Mouse (Mus musculus): ENCODE measurements at regions not wholly inside any gene's neighbourhood (a gene's known extent, or its start where the extent isn't known, plus 50 kb on each side); places are given as distances from the start of the nearest gene placed in this dataset.

DNA sequence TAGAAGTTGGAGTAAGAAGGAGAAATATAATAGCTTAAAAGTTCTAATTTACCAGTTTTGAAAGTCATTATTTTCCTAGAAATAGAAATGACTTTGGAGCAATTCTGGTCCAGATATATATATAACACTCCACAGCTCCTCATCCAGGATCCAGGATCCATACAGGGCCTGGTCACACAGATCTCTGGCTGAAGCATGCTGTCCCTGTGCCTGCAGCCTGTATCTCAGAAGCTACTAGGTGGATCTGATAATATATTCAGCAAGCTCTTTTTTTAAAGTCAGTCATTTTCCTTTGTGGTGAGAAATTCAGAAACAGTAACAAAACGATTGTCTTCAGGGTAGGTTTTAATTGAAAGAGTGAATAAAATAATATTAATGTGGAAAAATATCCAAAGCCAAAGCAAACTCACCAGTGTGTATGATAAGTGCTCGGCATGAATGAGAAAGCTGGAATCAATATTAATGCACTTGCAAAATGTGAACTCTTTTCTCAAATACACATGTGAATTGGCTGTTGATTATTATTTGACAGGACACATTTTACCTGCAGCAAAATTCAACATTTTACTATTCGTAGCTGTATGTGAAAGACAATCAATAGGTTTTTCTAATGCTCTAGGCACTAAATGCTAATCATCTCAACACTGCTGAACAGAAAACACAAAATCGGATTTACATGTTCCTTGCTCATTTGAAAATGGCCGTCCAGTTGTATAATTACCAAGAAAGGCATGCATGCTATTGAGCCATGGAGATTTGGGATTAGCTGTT lies 288.1 kb upstream of the Cxadr start:
- no peak for DNase-seq

- DNase-seq = no peak
Measured at GRCm38 (mm10) chr16:78004016-78004415, 297.3 kb upstream of the Cxadr start.

- no peak for DNase-seq
Measured at GRCm38 (mm10) chr16:77992986-77993385, 308.3 kb upstream of the Cxadr start.

DNA sequence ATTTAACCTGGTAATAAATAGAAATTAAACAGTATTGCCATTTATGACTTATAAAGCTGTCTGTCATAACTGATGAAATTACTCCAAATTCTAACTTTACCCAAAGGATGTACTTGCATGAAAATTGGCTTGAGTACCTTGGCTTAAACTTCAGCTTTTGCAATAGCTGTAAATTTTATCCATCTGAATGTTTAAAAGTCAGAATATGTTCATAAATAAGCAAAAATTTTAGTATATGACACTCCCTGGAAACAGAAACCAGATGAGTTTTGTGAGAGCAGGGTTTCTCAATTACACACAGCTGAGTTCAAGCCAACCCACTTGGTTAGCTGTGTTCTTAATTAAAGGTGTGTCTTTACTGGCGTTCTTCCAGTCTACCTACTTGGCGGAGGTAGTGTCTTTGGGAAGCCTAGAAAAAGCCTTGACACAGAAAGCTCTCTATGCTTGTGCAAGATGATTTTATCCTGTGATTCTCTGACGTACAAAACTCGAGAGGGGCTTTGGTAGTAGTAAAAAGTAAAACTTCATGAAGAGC lies 311.4 kb upstream of the Cxadr start:
- DNase-seq = no peak

- no peak for DNase-seq
Measured at GRCm38 (mm10) chr16:77989139-77989538, 312.1 kb upstream of the Cxadr start.

DNA sequence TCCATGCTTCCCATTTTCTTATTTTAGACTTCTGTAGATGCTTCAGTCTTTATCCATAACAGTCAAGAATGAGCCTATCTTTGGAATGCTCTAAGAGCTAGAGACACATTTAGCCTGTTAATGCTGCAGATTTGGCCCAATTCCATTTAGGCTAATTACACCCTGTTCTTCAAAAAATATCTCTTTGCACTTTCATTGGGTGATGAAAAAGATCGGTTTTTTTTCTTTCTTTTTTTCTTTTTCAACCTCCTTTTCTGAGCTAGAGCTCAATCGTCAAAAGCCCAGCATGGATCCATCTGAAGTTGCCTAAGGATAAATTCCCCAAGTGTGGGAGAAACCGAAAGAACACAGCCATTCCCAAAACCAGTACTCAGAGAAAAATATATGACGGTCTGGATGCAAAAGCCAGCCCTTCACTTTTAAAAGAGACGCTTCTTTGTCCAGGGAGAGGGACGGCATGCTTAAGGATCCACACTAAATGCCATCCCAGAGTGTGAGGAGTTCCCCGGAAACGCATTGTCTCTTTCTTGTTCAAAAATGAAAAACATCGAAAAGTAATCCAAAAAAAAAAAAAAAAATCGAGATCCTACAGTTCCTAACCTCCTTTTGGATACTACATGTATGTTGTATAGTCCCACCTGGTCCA lies 314.3 kb upstream of the Cxadr start:
- DNase-seq = peak in 1 of 2 experiments; percentile 12

- DNase-seq = no peak
Measured at GRCm38 (mm10) chr16:77948785-77949184, 346.9 kb upstream of the Gm11146 start.

GRCm38 (mm10) chr16:77945442-77945841 lies 343.5 kb upstream of the Gm11146 start:
- peak; percentile 2 to 10 for DNase-seq

DNA sequence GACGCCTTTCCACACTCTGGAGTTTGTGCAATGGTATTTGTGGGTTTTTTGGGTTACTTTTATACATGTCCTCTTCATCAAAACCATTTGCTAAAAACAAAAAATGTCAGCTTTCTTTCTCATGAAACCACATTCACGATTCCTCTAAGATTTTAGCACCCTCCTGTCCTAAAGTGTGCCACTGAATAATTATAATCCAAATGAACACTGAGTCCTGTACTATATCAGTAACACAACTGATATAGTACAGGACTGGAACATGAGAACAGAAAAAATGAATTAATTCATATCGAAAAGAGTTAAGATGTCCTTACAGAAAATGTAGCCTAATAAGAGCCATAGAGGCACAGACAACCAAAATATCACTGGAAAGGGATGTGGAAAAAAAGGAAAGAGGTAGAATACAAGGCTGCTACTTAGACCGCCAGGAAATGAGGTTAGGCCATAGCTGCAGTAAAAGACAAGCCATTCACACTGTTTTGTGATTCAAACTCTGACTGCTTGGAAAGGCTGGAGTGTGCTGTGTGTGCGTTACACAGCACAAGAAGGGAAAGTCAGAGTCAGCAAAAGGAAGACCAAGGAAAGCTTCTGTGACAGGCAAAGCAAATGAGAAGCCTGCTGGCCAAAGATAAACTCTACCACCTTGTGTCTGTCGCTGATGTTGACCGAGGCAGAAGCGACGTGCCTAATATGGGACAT lies 329.3 kb upstream of the Gm11146 start:
- DNase-seq = no peak

GRCm38 (mm10) chr16:77914160-77915070 lies 312.5 kb upstream of the Gm11146 start:
- no peak for DNase-seq

DNA sequence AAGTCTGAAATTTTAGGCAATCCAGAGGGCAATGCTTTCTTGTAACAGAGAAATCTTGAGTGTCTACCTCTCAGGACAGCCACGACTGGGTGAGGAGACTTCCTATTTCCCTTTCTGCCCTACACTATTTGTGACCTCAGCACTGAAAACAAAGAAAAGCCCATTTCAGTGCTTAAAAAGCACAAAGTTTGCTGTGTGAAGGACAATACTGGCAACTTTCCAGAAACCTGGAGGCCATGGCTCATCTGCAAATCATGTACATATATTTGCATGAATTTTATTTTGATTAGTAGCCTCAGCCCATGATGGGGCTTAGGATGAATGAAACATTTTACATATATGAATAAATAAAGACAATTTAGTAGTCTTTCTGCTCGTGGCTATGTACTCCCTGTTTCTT lies 292.4 kb upstream of the Gm11146 start:
- no peak for DNase-seq

GRCm38 (mm10) chr16:77893690-77894089 lies 291.8 kb upstream of the Gm11146 start:
- no peak for DNase-seq

DNA sequence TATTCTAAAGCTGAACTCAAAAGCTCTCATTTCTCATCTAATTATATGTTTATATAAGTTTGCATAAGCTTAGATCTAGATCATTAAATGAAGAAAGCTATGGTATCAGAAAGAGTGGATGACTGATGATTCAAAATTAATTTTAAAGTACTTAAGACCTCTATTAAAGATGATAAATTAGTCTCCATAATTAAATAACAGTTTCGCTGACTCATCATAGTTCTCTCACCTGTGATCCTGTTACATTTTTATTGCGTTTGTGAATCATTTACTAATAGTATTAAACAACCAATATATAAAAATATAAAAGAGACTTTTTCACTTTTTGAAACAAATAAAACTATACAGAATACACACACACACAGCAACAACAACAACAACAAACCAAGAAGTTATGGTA lies 290.8 kb upstream of the Gm11146 start:
- DNase-seq = no peak

DNA sequence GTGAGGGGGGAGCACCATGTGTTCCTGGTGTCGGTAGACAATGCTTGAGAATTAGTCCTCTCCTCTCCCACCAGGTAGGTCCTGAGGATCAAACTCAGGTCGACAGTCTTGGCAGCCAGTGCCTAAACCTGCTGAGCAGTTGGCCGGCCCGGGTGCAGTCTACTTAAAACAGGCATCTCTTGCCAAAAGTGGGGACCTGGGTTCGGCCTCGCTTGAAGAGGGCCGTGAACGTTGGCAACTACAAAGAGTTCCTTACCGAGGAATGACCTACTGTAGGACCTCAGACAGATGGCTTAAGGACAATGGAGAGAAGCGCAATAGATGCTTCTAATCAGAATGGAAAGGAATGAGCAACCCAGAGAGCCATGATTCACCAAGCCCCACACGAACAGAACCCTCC lies 287.5 kb upstream of the Gm11146 start:
- no peak for DNase-seq

- DNase-seq = no peak
Measured at GRCm38 (mm10) chr16:77885060-77885679, 283.3 kb upstream of the Gm11146 start.

DNA sequence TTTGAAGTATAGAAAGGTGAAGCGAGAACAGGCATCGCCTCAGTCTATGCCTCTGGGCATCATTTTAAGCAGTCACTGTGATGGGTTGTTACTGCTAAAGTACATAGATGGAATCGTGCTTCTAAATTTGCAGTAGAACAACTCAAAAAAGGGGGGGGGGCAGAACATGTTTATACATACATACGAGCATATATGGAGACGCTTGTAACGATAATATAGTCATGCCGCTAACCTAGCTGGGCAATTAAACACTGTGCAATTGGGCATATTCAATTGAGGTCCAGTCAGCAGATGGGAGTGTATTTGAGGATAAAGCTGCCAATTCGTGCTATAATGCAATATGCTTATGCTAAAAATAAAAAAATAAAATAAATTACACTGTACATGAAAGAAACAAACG lies 282.6 kb upstream of the Gm11146 start:
- no peak for DNase-seq

- peak; percentile 16 to 34 for DNase-seq
Measured at GRCm38 (mm10) chr16:77877006-77877405, 275.1 kb upstream of the Gm11146 start.

- no peak for DNase-seq
Measured at GRCm38 (mm10) chr16:77863246-77863645, 261.4 kb upstream of the Gm11146 start.

GRCm38 (mm10) chr16:77852066-77852781 lies 250.3 kb upstream of the Gm11146 start:
- DNase-seq = peak; percentile 9 to 10

GRCm38 (mm10) chr16:77851206-77852065 lies 249.5 kb upstream of the Gm11146 start:
- DNase-seq = no peak
